Mouse (Mus musculus) midbrain, embryonic 16.5 days (tissue): ENCODE measurements at regions not wholly inside any gene's neighbourhood (a gene's known extent, or its start where the extent isn't known, plus 50 kb on each side); places are given as distances from the start of the nearest gene placed in this dataset.

ENCODE experiments used
- ATAC-seq: fragments of 200-750 bp; cut with Nextera tagmentation; 2 replicates; pipeline ENCODE4 v1.8.0; 2017; ENCODE audit warnings: moderate TSS enrichment
- H3K27ac ChIP-seq: fragments of 300-500 bp; sonication (generic); 2 replicates; pipeline ENCODE4 v1.5.1; 2014; ENCODE audit warnings: mild to moderate bottlenecking, low read length, mixed read lengths
- H3K27me3 ChIP-seq: fragments of 300-500 bp; sonication (generic); 2 replicates; pipeline ENCODE4 v1.6.1; 2014; ENCODE audit warnings: low read depth, low read length, mixed read lengths; ENCODE audit not compliant: control insufficient read depth, insufficient read depth
- H3K36me3 ChIP-seq: fragments of 300-500 bp; sonication (generic); 2 replicates; pipeline ENCODE4 v1.6.1; 2014; ENCODE audit warnings: mild to moderate bottlenecking, low read length, moderate library complexity, mixed read lengths; ENCODE audit not compliant: control insufficient read depth, insufficient read depth
- H3K4me1 ChIP-seq: fragments of 300-500 bp; sonication (generic); 2 replicates; pipeline ENCODE4 v1.6.1; 2014; ENCODE audit warnings: mild to moderate bottlenecking, low read length, mixed read lengths; ENCODE audit not compliant: control insufficient read depth, insufficient read depth
- H3K4me2 ChIP-seq: fragments of 300-500 bp; sonication (generic); 2 replicates; pipeline ENCODE4 v1.6.1; 2014; ENCODE audit warnings: mild to moderate bottlenecking, low read length, mixed read lengths
- H3K4me3 ChIP-seq: fragments of 300-500 bp; sonication (generic); 2 replicates; pipeline ENCODE4 v1.5.1; 2014; ENCODE audit warnings: low read depth, mild to moderate bottlenecking, low read length, moderate library complexity, mixed read lengths
- H3K9ac ChIP-seq: fragments of 300-500 bp; sonication (generic); 2 replicates; pipeline ENCODE4 v1.6.1; 2014; ENCODE audit warnings: low read depth, low read length, mixed read lengths
- H3K9me3 ChIP-seq: fragments of 300-500 bp; sonication (generic); replicated peaks from 2 replicates; pipeline ENCODE4 v1.6.1; 2014; ENCODE audit warnings: mild to moderate bottlenecking, low read length, mixed read lengths; ENCODE audit not compliant: control insufficient read depth, poor library complexity, severe bottlenecking
- WGBS: fragments of 180-500 bp; shearing (Covaris S2); extraction: QIAGEN DNeasy Blood & Tissue Kit; methylation state at CpG from one replicate; pipeline ENCODE4 v1.1.7; 2014; 5-methylcytosine and 5-hydroxymethylcytosine counted together

GRCm38 (mm10) chr2:34031001-34031412 is 143.3 kb upstream of the Mvb12b start:
- 10% methylated on average over 11 of the region's 11 CpGs for WGBS
- H3K27ac ChIP-seq, result peak overlapping the region; percentile 44
- H3K9ac ChIP-seq, result 0 out of 2 replicates have a peak overlapping the region, but pooled peaks have one; percentile 4
- H3K27me3 ChIP-seq, result no peaks in the 10 kb centered on the region
- H3K9me3 ChIP-seq, result no peaks in the 10 kb centered on the region
- no peak overlapping the region for H3K4me2 ChIP-seq
- no peak for ATAC-seq
- H3K4me3 ChIP-seq, result no peak overlapping the region
- no peaks in the 10 kb centered on the region for H3K36me3 ChIP-seq
- H3K4me1 ChIP-seq, result peaks cover 35% of the 10 kb centered on the region

DNA sequence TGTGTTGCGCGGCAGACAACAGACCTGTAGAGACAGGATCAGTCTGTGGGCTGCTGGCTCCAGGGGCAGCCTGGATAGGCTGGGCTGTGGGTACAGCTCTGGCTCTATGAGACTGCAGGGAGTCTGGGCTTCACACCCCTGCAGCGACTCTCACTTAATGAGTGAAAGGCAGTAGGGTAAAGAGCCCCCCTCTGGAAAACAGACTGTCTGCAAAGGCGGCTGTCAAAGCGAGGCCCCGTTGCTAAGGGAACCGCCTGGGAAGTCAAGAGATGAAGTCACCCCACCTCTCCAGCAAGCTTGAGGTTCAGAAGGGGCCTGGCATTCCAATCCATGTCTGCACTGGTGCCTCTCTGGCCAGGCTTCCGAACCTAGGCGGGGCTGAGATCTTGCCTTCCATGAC is 139.7 kb upstream of the Mvb12b start:
- 19% methylated on average over 9 of the region's 9 CpGs for WGBS
- Histone ChIP-seq H3K36me3 (no peaks in the 10 kb centered on the region), H3K9ac (peak overlapping the region; percentile 31; the same call in 1 of the 2 replicates), H3K27me3 (no peaks in the 10 kb centered on the region), H3K4me2 (no peak overlapping the region), H3K9me3 (no peaks in the 10 kb centered on the region), H3K4me1 (peaks cover 21% of the 10 kb centered on the region), H3K4me3 (no peak overlapping the region), H3K27ac (peak overlapping the region; percentile 43)
- ATAC-seq, result peak; percentile 75

- no peak overlapping the region for H3K4me2 ChIP-seq
- no peaks in the 10 kb centered on the region for H3K27me3 ChIP-seq
- H3K4me3 ChIP-seq, result no peak overlapping the region
- peaks cover 20% of the 10 kb centered on the region for H3K4me1 ChIP-seq
- ATAC-seq, result peak; percentile 37; the same call in 1 of the 2 replicates
- H3K27ac ChIP-seq, result peak overlapping the region; percentile 43
- WGBS, result 83% methylated on average over 16 of the region's 16 CpGs
- H3K9ac ChIP-seq, result peak overlapping the region; percentile 31; the same call in 1 of the 2 replicates
- H3K9me3 ChIP-seq, result no peaks in the 10 kb centered on the region
- no peaks in the 10 kb centered on the region for H3K36me3 ChIP-seq
Measured at GRCm38 (mm10) chr2:34026566-34027360, 139.0 kb upstream of the Mvb12b start.

DNA sequence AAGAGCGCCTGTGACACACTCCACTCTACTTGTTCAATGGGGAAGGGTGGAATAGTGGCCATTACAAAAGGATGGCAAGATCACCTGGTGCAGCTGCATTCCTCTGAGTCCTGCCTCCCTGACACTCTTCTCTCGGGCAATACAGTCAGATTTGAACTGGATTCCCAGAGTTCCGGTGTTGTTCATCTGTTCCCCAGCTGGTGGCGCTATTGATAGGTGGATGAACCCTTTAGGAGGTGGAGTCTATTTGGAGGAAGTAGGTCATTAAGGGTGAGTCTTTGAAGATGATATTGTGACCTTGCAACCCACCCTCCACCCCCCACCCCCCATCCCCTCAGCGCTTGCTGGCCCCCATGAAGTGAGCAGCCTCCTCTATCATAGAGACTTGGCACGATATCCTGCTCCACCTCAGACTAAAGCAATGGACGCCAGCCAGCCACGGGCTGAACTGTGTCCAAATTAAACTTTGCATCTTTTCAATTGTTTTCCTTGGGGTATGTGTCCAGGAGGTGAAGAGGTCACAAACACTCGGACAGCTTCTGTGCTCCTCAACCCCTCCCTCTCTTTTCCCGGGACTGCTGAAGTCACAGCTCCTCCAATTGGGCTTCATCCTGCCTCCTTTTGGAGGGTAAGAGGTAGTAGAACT is 138.1 kb upstream of the Mvb12b start:
- Histone ChIP-seq H3K27me3 (no peaks in the 10 kb centered on the region), H3K9ac (no peak overlapping the region), H3K9me3 (no peaks in the 10 kb centered on the region), H3K27ac (no peak overlapping the region), H3K4me3 (no peak overlapping the region), H3K4me1 (peaks cover 10% of the 10 kb centered on the region), H3K4me2 (no peak overlapping the region), H3K36me3 (no peaks in the 10 kb centered on the region)
- WGBS, result 59% methylated on average over 10 of the region's 10 CpGs
- no peak for ATAC-seq

- H3K4me1 ChIP-seq, result peaks cover 23% of the 10 kb centered on the region
- 0 out of 2 replicates have a peak, but pooled peaks have one; percentile 37 for ATAC-seq
- no peaks in the 10 kb centered on the region for H3K36me3 ChIP-seq
- H3K27me3 ChIP-seq, result no peaks in the 10 kb centered on the region
- H3K27ac ChIP-seq, result peak overlapping the region; percentile 71
- no peak overlapping the region for H3K4me3 ChIP-seq
- H3K4me2 ChIP-seq, result no peak overlapping the region; the same call in 1 of the 2 replicates
- WGBS, result 39% methylated on average over 5 of the region's 5 CpGs
- no peaks in the 10 kb centered on the region for H3K9me3 ChIP-seq
- H3K9ac ChIP-seq, result no peak overlapping the region
Measured at GRCm38 (mm10) chr2:34017142-34017453, 129.4 kb upstream of the Mvb12b start.

DNA sequence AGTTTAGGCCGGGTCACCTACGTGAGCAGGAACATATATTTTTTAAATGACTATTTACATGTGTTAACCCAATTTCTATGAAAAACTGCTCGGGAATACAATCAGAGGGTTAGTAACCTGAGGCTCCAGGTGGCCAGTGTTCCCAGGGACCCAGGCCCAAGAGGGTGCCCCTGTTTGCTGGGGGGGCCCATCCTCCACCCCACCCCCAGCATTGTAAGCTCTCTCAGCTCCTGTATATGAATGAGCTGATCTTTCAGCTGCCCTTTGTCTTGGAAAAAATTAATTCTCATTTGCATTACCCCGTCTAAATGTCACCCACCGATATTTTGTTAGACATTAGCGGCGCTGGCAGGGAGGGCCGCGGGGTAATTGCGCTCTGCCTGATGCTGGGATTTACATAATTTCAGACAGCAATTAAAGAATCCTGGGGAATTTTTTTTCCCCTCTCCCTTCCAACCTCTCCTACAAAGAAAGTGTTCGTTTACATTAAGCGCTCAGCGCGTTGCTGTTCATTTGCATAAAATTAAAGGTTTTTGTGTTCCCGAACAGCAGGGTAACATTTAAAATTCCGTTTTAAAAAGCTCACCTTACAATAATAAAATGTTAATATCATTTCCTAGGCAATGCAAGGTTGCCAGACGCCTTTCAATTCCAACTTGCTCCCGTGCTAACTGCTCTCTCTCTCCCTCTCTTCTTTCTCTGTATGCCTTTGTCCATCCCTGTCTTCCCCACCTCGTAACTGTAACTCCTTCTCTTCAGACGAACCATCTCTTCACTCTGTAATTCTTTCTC is 128.8 kb upstream of the Mvb12b start:
- H3K9ac ChIP-seq, result 0 out of 2 replicates have a peak overlapping the region, but pooled peaks have one; percentile 23
- peak overlapping the region; percentile 25 for H3K4me2 ChIP-seq
- no peaks in the 10 kb centered on the region for H3K36me3 ChIP-seq
- H3K27ac ChIP-seq, result peak overlapping the region; percentile 71
- WGBS, result 12% methylated on average over 20 of the region's 20 CpGs
- H3K9me3 ChIP-seq, result no peaks in the 10 kb centered on the region
- peaks cover 23% of the 10 kb centered on the region for H3K4me1 ChIP-seq
- no peak overlapping the region for H3K4me3 ChIP-seq
- no peaks in the 10 kb centered on the region for H3K27me3 ChIP-seq
- peak; percentile 78 for ATAC-seq

- Histone ChIP-seq H3K27ac (peak overlapping the region; percentile 66), H3K9ac (no peak overlapping the region), H3K4me3 (no peak overlapping the region), H3K9me3 (no peaks in the 10 kb centered on the region), H3K36me3 (no peaks in the 10 kb centered on the region), H3K27me3 (no peaks in the 10 kb centered on the region), H3K4me2 (no peak overlapping the region), H3K4me1 (peaks cover 23% of the 10 kb centered on the region)
- 85% methylated on average over 7 of the region's 7 CpGs for WGBS
- ATAC-seq, result no peak
Measured at GRCm38 (mm10) chr2:34015640-34015995, 127.9 kb upstream of the Mvb12b start.

DNA sequence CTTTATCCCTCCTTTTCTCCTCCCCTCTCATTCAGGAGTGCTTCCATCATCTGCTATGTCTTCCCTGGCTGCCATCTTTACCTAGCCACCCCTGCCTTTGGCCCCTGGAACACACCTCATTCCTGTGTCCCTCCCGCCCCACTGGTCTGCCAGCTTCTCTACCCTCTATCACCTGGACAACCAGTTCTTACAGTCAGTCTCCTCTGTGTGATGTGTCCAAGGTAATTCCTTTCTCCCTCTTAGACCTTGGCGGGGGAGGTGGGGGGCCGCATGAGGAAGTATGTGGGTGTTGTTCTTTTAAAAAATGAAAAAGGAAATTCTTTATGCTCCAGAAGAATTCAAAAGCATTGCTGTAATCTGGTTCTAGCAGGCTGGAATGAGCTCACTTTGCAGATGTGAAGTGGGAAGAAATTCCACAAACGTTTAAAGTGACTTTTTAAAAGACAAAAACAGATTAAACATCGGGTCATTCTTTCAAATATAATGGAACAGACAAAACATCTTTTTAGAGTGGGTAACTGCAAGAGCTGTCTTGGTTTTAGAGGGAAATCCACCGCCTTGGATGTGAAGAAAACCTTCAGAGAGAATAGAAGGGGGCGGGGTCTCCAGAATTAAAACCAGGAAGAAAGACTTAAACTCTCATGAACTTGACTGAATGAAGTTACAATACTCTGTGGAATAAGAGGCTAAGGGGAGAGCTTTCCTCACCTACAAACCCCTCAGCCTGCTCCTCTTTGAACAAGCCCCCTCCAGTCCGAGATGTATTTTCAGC is 127.3 kb upstream of the Mvb12b start:
- H3K4me3 ChIP-seq, result no peak overlapping the region
- no peaks in the 10 kb centered on the region for H3K36me3 ChIP-seq
- peaks cover 23% of the 10 kb centered on the region for H3K4me1 ChIP-seq
- H3K9ac ChIP-seq, result no peak overlapping the region
- no peak overlapping the region for H3K4me2 ChIP-seq
- no peaks in the 10 kb centered on the region for H3K9me3 ChIP-seq
- ATAC-seq, result no peak
- no peaks in the 10 kb centered on the region for H3K27me3 ChIP-seq
- H3K27ac ChIP-seq, result peak overlapping the region; percentile 41; the same call in 1 of the 2 replicates
- 45% methylated on average over 8 of the region's 8 CpGs for WGBS
